Mouse (Mus musculus): ENCODE results near the gene Dnm3. TPM values are rescaled to one million over a fixed set of nuclear protein-coding genes. Genes with fewer than 3 reads are reported as not detected.

Dnm3 gene
- polyA plus RNA-seq, 1 experiment: 45.3 TPM

- DNase-seq (ENCODE audit: low read depth): no peak
- TF ChIP-seq POLR2A (IDR thresholded peaks at IDR 0.05; ENCODE audit: borderline replicate concordance, extremely low read depth, insufficient read depth, insufficient read length, poor library complexity, severe bottlenecking): no peak
- no peak for TF ChIP-seq CTCF (IDR thresholded peaks at IDR 0.05; ENCODE audit: borderline replicate concordance, extremely low read depth, insufficient read depth, insufficient read length)
Measured at GRCm38 (mm10) chr1:162323142-162323541, 154.7 kb downstream of the Dnm3 start.

- DNase-seq (ENCODE audit: low read depth): peak; percentile 88
- TF ChIP-seq CTCF (IDR thresholded peaks at IDR 0.05; ENCODE audit: borderline replicate concordance, extremely low read depth, insufficient read depth, insufficient read length): peak; percentile 78
- no peak for TF ChIP-seq POLR2A (IDR thresholded peaks at IDR 0.05; ENCODE audit: borderline replicate concordance, extremely low read depth, insufficient read depth, insufficient read length, poor library complexity, severe bottlenecking)
Measured at GRCm38 (mm10) chr1:162313451-162314276, 164.2 kb downstream of the Dnm3 start.

- no peak for DNase-seq (ENCODE audit: low read depth)
- no peak for TF ChIP-seq POLR2A (IDR thresholded peaks at IDR 0.05; ENCODE audit: borderline replicate concordance, extremely low read depth, insufficient read depth, insufficient read length, poor library complexity, severe bottlenecking)
- TF ChIP-seq CTCF (IDR thresholded peaks at IDR 0.05; ENCODE audit: borderline replicate concordance, extremely low read depth, insufficient read depth, insufficient read length): no peak
Measured at GRCm38 (mm10) chr1:162312621-162313020, 165.2 kb downstream of the Dnm3 start.

GRCm38 (mm10) chr1:162312152-162312551 lies 165.7 kb downstream of the Dnm3 start:
- no peak for DNase-seq (ENCODE audit: low read depth)
- no peak for TF ChIP-seq CTCF (IDR thresholded peaks at IDR 0.05; ENCODE audit: borderline replicate concordance, extremely low read depth, insufficient read depth, insufficient read length)
- no peak for TF ChIP-seq POLR2A (IDR thresholded peaks at IDR 0.05; ENCODE audit: borderline replicate concordance, extremely low read depth, insufficient read depth, insufficient read length, poor library complexity, severe bottlenecking)

GRCm38 (mm10) chr1:162305247-162305646 lies 172.6 kb downstream of the Dnm3 start:
- DNase-seq (ENCODE audit: low read depth): no peak
- TF ChIP-seq CTCF (IDR thresholded peaks at IDR 0.05; ENCODE audit: borderline replicate concordance, extremely low read depth, insufficient read depth, insufficient read length) (no peak), POLR2A (IDR thresholded peaks at IDR 0.05; ENCODE audit: borderline replicate concordance, extremely low read depth, insufficient read depth, insufficient read length, poor library complexity, severe bottlenecking) (no peak)

- DNase-seq (ENCODE audit: low read depth): no peak
- no peak for TF ChIP-seq POLR2A (IDR thresholded peaks at IDR 0.05; ENCODE audit: borderline replicate concordance, extremely low read depth, insufficient read depth, insufficient read length, poor library complexity, severe bottlenecking)
- TF ChIP-seq CTCF (IDR thresholded peaks at IDR 0.05; ENCODE audit: borderline replicate concordance, extremely low read depth, insufficient read depth, insufficient read length): no peak
Measured at GRCm38 (mm10) chr1:162302480-162302879, 175.4 kb downstream of the Dnm3 start.

- peak; percentile 38 for DNase-seq (ENCODE audit: low read depth)
Measured at GRCm38 (mm10) chr1:162299558-162300319, 178.1 kb downstream of the Dnm3 start.

GRCm38 (mm10) chr1:162298527-162298926 lies 179.3 kb downstream of the Dnm3 start:
- TF ChIP-seq POLR2A (IDR thresholded peaks at IDR 0.05; ENCODE audit: borderline replicate concordance, extremely low read depth, insufficient read depth, insufficient read length, poor library complexity, severe bottlenecking): no peak
- TF ChIP-seq CTCF (IDR thresholded peaks at IDR 0.05; ENCODE audit: borderline replicate concordance, extremely low read depth, insufficient read depth, insufficient read length): no peak
- DNase-seq (ENCODE audit: low read depth): peak; percentile 53

More at GRCm38 (mm10) chr1:162299558-162300319, 178.1 kb downstream of the Dnm3 start:
- no peak for TF ChIP-seq POLR2A (IDR thresholded peaks at IDR 0.05; ENCODE audit: borderline replicate concordance, extremely low read depth, insufficient read depth, insufficient read length, poor library complexity, severe bottlenecking)
- TF ChIP-seq CTCF (IDR thresholded peaks at IDR 0.05; ENCODE audit: borderline replicate concordance, extremely low read depth, insufficient read depth, insufficient read length): no peak

GRCm38 (mm10) chr1:162295443-162295842 lies 182.4 kb downstream of the Dnm3 start:
- TF ChIP-seq CTCF (IDR thresholded peaks at IDR 0.05; ENCODE audit: borderline replicate concordance, extremely low read depth, insufficient read depth, insufficient read length) (no peak), POLR2A (IDR thresholded peaks at IDR 0.05; ENCODE audit: borderline replicate concordance, extremely low read depth, insufficient read depth, insufficient read length, poor library complexity, severe bottlenecking) (no peak)
- DNase-seq (ENCODE audit: low read depth): no peak

- DNase-seq (ENCODE audit: low read depth): peak; percentile 27
- no peak for TF ChIP-seq POLR2A (IDR thresholded peaks at IDR 0.05; ENCODE audit: borderline replicate concordance, extremely low read depth, insufficient read depth, insufficient read length, poor library complexity, severe bottlenecking)
- TF ChIP-seq CTCF (IDR thresholded peaks at IDR 0.05; ENCODE audit: borderline replicate concordance, extremely low read depth, insufficient read depth, insufficient read length): no peak
Measured at GRCm38 (mm10) chr1:162294572-162294910, 183.3 kb downstream of the Dnm3 start.

- DNase-seq (ENCODE audit: low read depth): peak; percentile 69
- TF ChIP-seq CTCF (IDR thresholded peaks at IDR 0.05; ENCODE audit: borderline replicate concordance, extremely low read depth, insufficient read depth, insufficient read length) (no peak), POLR2A (IDR thresholded peaks at IDR 0.05; ENCODE audit: borderline replicate concordance, extremely low read depth, insufficient read depth, insufficient read length, poor library complexity, severe bottlenecking) (no peak)
Measured at GRCm38 (mm10) chr1:162293732-162294571, 183.9 kb downstream of the Dnm3 start.
